Mouse (Mus musculus) erythroblast, embryonic 14.5 days (primary cell): ENCODE data around the gene Akap14.

Experiments used
- GATA1 ChIP-seq: IDR thresholded peaks from 2 replicates; pipeline ENCODE4 v1.6.1; 2012; ENCODE audit warnings: low read length, inconsistent platforms, mixed read lengths
- TAL1 ChIP-seq: IDR thresholded peaks from 3 replicates; pipeline ENCODE4 v1.6.1; 2012; ENCODE audit warnings: low read length, inconsistent platforms, mixed read lengths

DNA sequence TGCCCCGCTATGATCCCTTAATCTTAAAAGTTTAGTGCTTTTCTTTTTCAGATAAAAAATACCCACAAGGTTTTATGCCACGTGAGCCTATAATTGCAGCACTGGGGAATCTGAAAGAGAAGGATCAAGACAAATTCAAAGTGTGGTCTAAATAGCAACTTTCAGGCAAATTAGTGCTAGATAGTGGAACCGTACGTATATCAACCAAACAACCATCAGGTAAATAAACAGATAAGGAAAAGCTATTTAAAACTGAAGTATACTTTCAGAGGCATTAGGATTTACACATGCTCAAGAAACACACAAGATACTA is 57.8 kb downstream of the Akap14 start:
- TF ChIP-seq GATA1 (no peak), TAL1 (no peak)
